11 mouse cellular contexts compared by ENCODE assay signal in the genomic region with DNA sequence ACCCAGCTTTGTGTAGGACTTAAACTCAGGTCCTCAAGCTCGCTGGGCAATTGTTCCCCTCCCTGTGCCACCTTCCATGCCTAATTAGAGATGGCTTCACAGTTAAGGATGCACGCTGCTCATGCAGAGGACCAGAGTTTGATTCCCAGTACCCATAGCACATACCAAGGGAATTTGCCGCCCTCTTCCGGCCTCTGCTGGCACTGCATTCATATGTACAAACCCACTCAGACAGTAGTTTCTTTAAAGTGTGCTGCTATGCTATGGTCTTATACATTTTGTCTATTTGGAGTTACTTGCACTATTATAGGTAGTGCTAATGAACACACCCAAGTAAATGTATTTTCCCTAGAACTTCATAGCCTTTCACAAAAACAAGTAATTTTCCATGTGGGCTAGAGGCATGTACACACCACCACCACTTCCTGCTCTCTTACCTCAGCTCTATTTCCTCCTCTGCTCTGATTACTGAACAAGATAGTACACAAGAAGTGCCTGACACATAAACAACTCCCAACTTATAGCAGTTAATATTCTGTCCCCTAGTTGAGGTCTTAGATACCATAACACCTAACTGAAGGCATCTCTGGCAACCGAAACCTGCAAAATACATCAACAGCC. TPM values are rescaled to one million over a fixed set of nuclear protein-coding genes. Genes with fewer than 3 reads are reported as not detected.
DNase-seq lines count a peak whose midpoint lies in the region; ATAC-seq and TF ChIP-seq lines count a peak whose summit lies in the region.
"Had no signal": no experiment of that assay in that cellular context is flagged by ENCODE, and none has a peak within 500 bp of the region (broad histone marks: within the 10 kb centered on the region; RNA-seq: fewer than 3 reads in every experiment).

No protein-coding gene starts in this region.

- H3K9me3 ChIP-seq in kidney, postnatal 0 days (replicated peaks; ENCODE audit: low read length): no peaks in the 10 kb centered on the region
- no peaks in the 10 kb centered on the region for H3K9me3 ChIP-seq in kidney, embryonic 14.5 days (ENCODE audit: control insufficient read depth, low read length)
- H3K9me3 ChIP-seq in ES-E14 (ENCODE audit: control insufficient read depth, insufficient read depth, low read depth, low read length): no peaks in the 10 kb centered on the region
- no peaks in the 10 kb centered on the region for H3K9me3 ChIP-seq in stomach, postnatal 0 days (ENCODE audit: control insufficient read depth, low read length)
- H3K9me3 ChIP-seq: heart, embryonic 13.5 days had no signal

- intact Hi-C loops in gastrocnemius, postnatal 14 days (cut with DNase I; ENCODE audit: low total_unique reads): loop anchor here (10.0 kb wide), 1 partner anchor 80 kb away; no protein-coding TSS in a partner anchor

- no peaks in the 10 kb centered on the region for H3K36me3 ChIP-seq in kidney, postnatal 0 days (ENCODE audit: insufficient read depth, low read length)
- H3K36me3 ChIP-seq in kidney, embryonic 14.5 days (ENCODE audit: control insufficient read depth, insufficient read depth, low read length): no peaks in the 10 kb centered on the region
- no peaks in the 10 kb centered on the region for H3K36me3 ChIP-seq in ES-E14 (ENCODE audit: control insufficient read depth, insufficient read depth, low read length, poor library complexity, severe bottlenecking)
- H3K36me3 ChIP-seq in stomach, postnatal 0 days (ENCODE audit: control insufficient read depth, insufficient read depth, low read length): no peaks in the 10 kb centered on the region
- H3K36me3 ChIP-seq: heart, embryonic 13.5 days had no signal

- TF ChIP-seq EP300 in stomach, postnatal 0 days (optimal IDR thresholded peaks at IDR 0.05): no peak

- H3K4me3 ChIP-seq in kidney, postnatal 0 days (replicated peaks; ENCODE audit: low read depth, low read length): no peak overlapping the region
- no peak overlapping the region for H3K4me3 ChIP-seq in kidney, embryonic 14.5 days (ENCODE audit: low read length)
- no peak overlapping the region for H3K4me3 ChIP-seq in ES-E14 (ENCODE audit: insufficient read depth in 1 of 2, low read depth in 1 of 2, low read length in 2 of 2, poor library complexity in 1 of 2, severe bottlenecking in 1 of 2)
- no peak overlapping the region for H3K4me3 ChIP-seq in stomach, postnatal 0 days (ENCODE audit: low read depth, low read length)
- H3K4me3 ChIP-seq: heart, embryonic 13.5 days; left cerebral cortex, adult 2 months had no signal

- H3K4me2 ChIP-seq in kidney, postnatal 0 days (ENCODE audit: low read length): no peak overlapping the region
- no peak overlapping the region for H3K4me2 ChIP-seq in kidney, embryonic 14.5 days (replicated peaks; ENCODE audit: low read depth, low read length)
- no peak overlapping the region for H3K4me2 ChIP-seq in stomach, postnatal 0 days (replicated peaks; ENCODE audit: low read depth)
- H3K4me2 ChIP-seq: heart, embryonic 13.5 days had no signal

- H3K4me1 ChIP-seq in kidney, postnatal 0 days (replicated peaks; ENCODE audit: insufficient read depth, low read length): 0 out of 2 replicates have a peak, but pooled peaks cover 3% of the 10 kb centered on the region
- no peaks in the 10 kb centered on the region for H3K4me1 ChIP-seq in kidney, embryonic 14.5 days (ENCODE audit: control insufficient read depth, insufficient read depth, low read length)
- no peaks in the 10 kb centered on the region for H3K4me1 ChIP-seq in ES-E14 (ENCODE audit: control insufficient read depth in 2 of 2, insufficient read depth in 2 of 2, low read length in 2 of 2, poor library complexity in 1 of 2)
- no peaks in the 10 kb centered on the region for H3K4me1 ChIP-seq in stomach, postnatal 0 days (replicated peaks; ENCODE audit: control insufficient read depth, insufficient read depth)

- no peak overlapping the region for H3K27ac ChIP-seq in kidney, postnatal 0 days
- no peak overlapping the region for H3K27ac ChIP-seq in kidney, embryonic 14.5 days (ENCODE audit: low read depth, low read length)
- H3K27ac ChIP-seq in ES-E14 (ENCODE audit: insufficient read depth, low read depth, low read length, poor library complexity, severe bottlenecking): no peak overlapping the region
- H3K27ac ChIP-seq in stomach, postnatal 0 days (replicated peaks): no peak overlapping the region
- H3K27ac ChIP-seq: heart, embryonic 13.5 days; left cerebral cortex, adult 2 months had no signal

- no peak for DNase-seq in kidney, postnatal 0 days (ENCODE audit: low spot score)
- DNase-seq in ES-E14 (ENCODE audit: low read depth, low spot score) (peak; percentile 43), adipocyte (ENCODE audit: low spot score) (no peak)
- DNase-seq in stomach, postnatal 0 days (ENCODE audit: low spot score): no peak
- DNase-seq in gastrocnemius, postnatal 14 days: no peak
- DNase-seq in cerebellum, postnatal 14 days: no peak
- DNase-seq: kidney, adult 8-10 months had no signal

- 72% methylated on average over 5 of the region's 5 CpGs for WGBS in kidney, postnatal 0 days
- WGBS in kidney, embryonic 14.5 days: 80% methylated on average over 5 of the region's 5 CpGs
- 80% methylated on average over 5 of the region's 5 CpGs for WGBS in stomach, postnatal 0 days

- peak; percentile 47 for TF ChIP-seq CTCF in kidney, postnatal 0 days (IDR thresholded peaks at IDR 0.05; ENCODE audit: low read depth)
- peak; percentile 51 for TF ChIP-seq CTCF in stomach, postnatal 0 days (IDR thresholded peaks at IDR 0.05; ENCODE audit: low read depth)

- no peaks in the 10 kb centered on the region for H3K27me3 ChIP-seq in kidney, postnatal 0 days (ENCODE audit: insufficient read depth, low read length)
- H3K27me3 ChIP-seq in kidney, embryonic 14.5 days (ENCODE audit: control insufficient read depth, insufficient read depth, low read length): 0 out of 2 replicates have a peak, but pooled peaks cover 2% of the 10 kb centered on the region
- no peaks in the 10 kb centered on the region for H3K27me3 ChIP-seq in stomach, postnatal 0 days (ENCODE audit: control insufficient read depth, insufficient read depth, low read length)
- H3K27me3 ChIP-seq: heart, embryonic 13.5 days had no signal

- no peak overlapping the region for H3K9ac ChIP-seq in kidney, postnatal 0 days (ENCODE audit: low read depth, low read length)
- H3K9ac ChIP-seq in kidney, embryonic 14.5 days (ENCODE audit: low read depth, low read length): no peak overlapping the region
- H3K9ac ChIP-seq in ES-E14 (ENCODE audit: insufficient read depth, low read depth, low read length, poor library complexity, severe bottlenecking): no peak overlapping the region
- H3K9ac ChIP-seq in stomach, postnatal 0 days (ENCODE audit: low read length): no peak overlapping the region
- H3K9ac ChIP-seq: heart, embryonic 13.5 days had no signal

- ATAC-seq in kidney, postnatal 0 days (replicated peaks; ENCODE audit: low FRiP score, low read depth): no peak
- ATAC-seq in kidney, embryonic 14.5 days (ENCODE audit: low FRiP score, low TSS enrichment): no peak
- peak; percentile 26; the same call in 1 of the 2 replicates for ATAC-seq in granulocyte monocyte progenitor cell, adult 5-6 weeks (replicated peaks; ENCODE audit: poor library complexity, severe bottlenecking)
- peak; percentile 46; the same call in 1 of the 2 replicates for ATAC-seq in stomach, postnatal 0 days (ENCODE audit: low FRiP score, low TSS enrichment)

- in situ Hi-C loops in ES-E14 (cut with MboI; ENCODE audit: low sequenced_read_pairs in 2 of 2, unreplicated experiment in 2 of 2): no loop called here

TF ChIP-seq in ES-E14, 5 proteins besides CTCF, POLR2A, EP300 and RAD21:
- TF ChIP-seq ZC3H11A (IDR thresholded peaks at IDR 0.05; ENCODE audit: borderline replicate concordance, low read depth, low read length) (0 out of 2 replicates have a peak, but pooled peaks have one; percentile 6), HCFC1 (IDR thresholded peaks at IDR 0.05; ENCODE audit: borderline replicate concordance, insufficient read depth, low read length) (no peak)

RNA-seq across cellular contexts. Expression of a gene that starts 57.4 kb away (rescaled TPM):
- 88.4 and 90.3 TPM in 2 replicates for polyA plus RNA-seq in kidney, postnatal 0 days (2015; fragmentation: Nextera tagmentation; extraction: Ambion mirVana)
- polyA plus RNA-seq in kidney, embryonic 14.5 days (2014; fragmentation: Nextera tagmentation; extraction: Ambion mirVana): 58.1 and 86.3 TPM in 2 replicates
- total RNA-seq in ES-E14 (2012; rRNA removed): 31.0 and 40.7 TPM in 2 replicates
- total RNA-seq in granulocyte monocyte progenitor cell, adult 5-6 weeks (2014; fragmentation: Nextera tagmentation): 113 and 131 TPM in 2 replicates
- total RNA-seq in granulocyte monocyte progenitor cell, adult 5-6 weeks (2017): 118 and 127 TPM in 2 replicates
- 56.5 and 56.8 TPM in 2 replicates for polyA plus RNA-seq in stomach, postnatal 0 days (2015; fragmentation: Nextera tagmentation; extraction: Ambion mirVana)
- total RNA-seq in gastrocnemius, postnatal 14 days (2021): 10 to 100 TPM; 32.4 to 37.7 TPM

Comparison
In these comparisons a context has a peak if more than half of its experiments do, and no peak if none do; other contexts are left out.
1. ATAC-seq: peak in granulocyte monocyte progenitor cell, adult 5-6 weeks (single experiment) and stomach, postnatal 0 days (single experiment); none in kidney, postnatal 0 days (single experiment) and kidney, embryonic 14.5 days (single experiment).